Mouse (Mus musculus): ENCODE measurements at regions not wholly inside any gene's neighbourhood (a gene's known extent, or its start where the extent isn't known, plus 50 kb on each side); places are given as distances from the start of the nearest gene placed in this dataset.

GRCm38 (mm10) chr13:73099407-73099806, 160.9 kb upstream of the Irx4 start:
- no peaks in the 10 kb centered on the region for H3K36me3 ChIP-seq (ENCODE audit: control insufficient read depth, insufficient read depth, low read length)
- H3K4me1 ChIP-seq (ENCODE audit: control insufficient read depth, insufficient read depth, low read length), result no peaks in the 10 kb centered on the region
- H3K9me3 ChIP-seq (replicated peaks; ENCODE audit: control insufficient read depth, low read length), result no peaks in the 10 kb centered on the region
- no peak overlapping the region for H3K9ac ChIP-seq (ENCODE audit: low read depth, low read length)
- H3K27me3 ChIP-seq (ENCODE audit: control insufficient read depth, insufficient read depth, low read length), result no peaks in the 10 kb centered on the region
- no peak for ATAC-seq (replicated peaks; ENCODE audit: insufficient number of reproducible peaks, low FRiP score, low TSS enrichment)
- no peak overlapping the region for H3K4me2 ChIP-seq
- H3K27ac ChIP-seq (ENCODE audit: low read depth, low read length), result no peak overlapping the region
- WGBS (ENCODE audit: insufficient replicate concordance), result 78% methylated on average over 1 of the region's 1 CpGs
- H3K4me3 ChIP-seq (ENCODE audit: low read depth, low read length), result no peak overlapping the region

GRCm38 (mm10) chr13:73107250-73107993, 152.9 kb upstream of the Irx4 start:
- WGBS (ENCODE audit: insufficient replicate concordance), result 76% methylated on average over 14 of the region's 14 CpGs
- Histone ChIP-seq H3K4me1 (ENCODE audit: control insufficient read depth, insufficient read depth, low read length) (no peaks in the 10 kb centered on the region), H3K27ac (ENCODE audit: low read depth, low read length) (no peak overlapping the region), H3K36me3 (ENCODE audit: control insufficient read depth, insufficient read depth, low read length) (no peaks in the 10 kb centered on the region), H3K9ac (ENCODE audit: low read depth, low read length) (no peak overlapping the region), H3K4me2 (no peak overlapping the region), H3K9me3 (replicated peaks; ENCODE audit: control insufficient read depth, low read length) (no peaks in the 10 kb centered on the region), H3K27me3 (ENCODE audit: control insufficient read depth, insufficient read depth, low read length) (no peaks in the 10 kb centered on the region), H3K4me3 (ENCODE audit: low read depth, low read length) (no peak overlapping the region)
- no peak for ATAC-seq (replicated peaks; ENCODE audit: insufficient number of reproducible peaks, low FRiP score, low TSS enrichment)

GRCm38 (mm10) chr13:73116822-73117632, 143.3 kb upstream of the Irx4 start:
- Histone ChIP-seq H3K36me3 (ENCODE audit: control insufficient read depth, insufficient read depth, low read length) (no peaks in the 10 kb centered on the region), H3K9ac (ENCODE audit: low read depth, low read length) (no peak overlapping the region), H3K4me1 (ENCODE audit: control insufficient read depth, insufficient read depth, low read length) (no peaks in the 10 kb centered on the region), H3K27me3 (ENCODE audit: control insufficient read depth, insufficient read depth, low read length) (no peaks in the 10 kb centered on the region), H3K4me3 (ENCODE audit: low read depth, low read length) (no peak overlapping the region), H3K27ac (ENCODE audit: low read depth, low read length) (no peak overlapping the region), H3K4me2 (no peak overlapping the region), H3K9me3 (replicated peaks; ENCODE audit: control insufficient read depth, low read length) (no peaks in the 10 kb centered on the region)
- ATAC-seq (replicated peaks; ENCODE audit: insufficient number of reproducible peaks, low FRiP score, low TSS enrichment), result no peak
- WGBS (ENCODE audit: insufficient replicate concordance), result 78% methylated on average over 22 of the region's 22 CpGs

GRCm38 (mm10) chr13:73117633-73118076, 142.6 kb upstream of the Irx4 start:
- H3K36me3 ChIP-seq (ENCODE audit: control insufficient read depth, insufficient read depth, low read length), result no peaks in the 10 kb centered on the region
- no peak overlapping the region for H3K9ac ChIP-seq (ENCODE audit: low read depth, low read length)
- H3K27me3 ChIP-seq (ENCODE audit: control insufficient read depth, insufficient read depth, low read length), result no peaks in the 10 kb centered on the region
- no peak overlapping the region for H3K4me2 ChIP-seq
- 83% methylated on average over 15 of the region's 15 CpGs for WGBS (ENCODE audit: insufficient replicate concordance)
- H3K27ac ChIP-seq (ENCODE audit: low read depth, low read length), result no peak overlapping the region
- H3K9me3 ChIP-seq (replicated peaks; ENCODE audit: control insufficient read depth, low read length), result no peaks in the 10 kb centered on the region
- H3K4me1 ChIP-seq (ENCODE audit: control insufficient read depth, insufficient read depth, low read length), result no peaks in the 10 kb centered on the region
- no peak overlapping the region for H3K4me3 ChIP-seq (ENCODE audit: low read depth, low read length)
- no peak for ATAC-seq (replicated peaks; ENCODE audit: insufficient number of reproducible peaks, low FRiP score, low TSS enrichment)

- Histone ChIP-seq H3K9me3 (replicated peaks; ENCODE audit: control insufficient read depth, low read length) (no peaks in the 10 kb centered on the region), H3K4me3 (ENCODE audit: low read depth, low read length) (no peak overlapping the region), H3K9ac (ENCODE audit: low read depth, low read length) (no peak overlapping the region), H3K36me3 (ENCODE audit: control insufficient read depth, insufficient read depth, low read length) (no peaks in the 10 kb centered on the region), H3K4me1 (ENCODE audit: control insufficient read depth, insufficient read depth, low read length) (no peaks in the 10 kb centered on the region), H3K27ac (ENCODE audit: low read depth, low read length) (no peak overlapping the region), H3K4me2 (no peak overlapping the region), H3K27me3 (ENCODE audit: control insufficient read depth, insufficient read depth, low read length) (no peaks in the 10 kb centered on the region)
- WGBS (ENCODE audit: insufficient replicate concordance), result 80% methylated on average over 1 of the region's 1 CpGs
- peak; percentile 49; the same call in 1 of the 2 replicates for ATAC-seq (replicated peaks; ENCODE audit: insufficient number of reproducible peaks, low FRiP score, low TSS enrichment)
Observed at GRCm38 (mm10) chr13:73122945-73123344, 137.3 kb upstream of the Irx4 start.

GRCm38 (mm10) chr13:73131270-73131669, 129.0 kb upstream of the Irx4 start:
- WGBS (ENCODE audit: insufficient replicate concordance), result 62% methylated on average over 6 of the region's 6 CpGs
- H3K27me3 ChIP-seq (ENCODE audit: control insufficient read depth, insufficient read depth, low read length), result no peaks in the 10 kb centered on the region

GRCm38 (mm10) chr13:73132746-73133145, 127.5 kb upstream of the Irx4 start:
- WGBS (ENCODE audit: insufficient replicate concordance), result 67% methylated on average over 6 of the region's 6 CpGs
- H3K9me3 ChIP-seq (replicated peaks; ENCODE audit: control insufficient read depth, low read length), result no peaks in the 10 kb centered on the region
- H3K36me3 ChIP-seq (ENCODE audit: control insufficient read depth, insufficient read depth, low read length), result no peaks in the 10 kb centered on the region
- H3K4me1 ChIP-seq (ENCODE audit: control insufficient read depth, insufficient read depth, low read length), result no peaks in the 10 kb centered on the region
- H3K27me3 ChIP-seq (ENCODE audit: control insufficient read depth, insufficient read depth, low read length), result no peaks in the 10 kb centered on the region
- no peak overlapping the region for H3K4me3 ChIP-seq (ENCODE audit: low read depth, low read length)
- H3K4me2 ChIP-seq, result no peak overlapping the region
- no peak overlapping the region for H3K27ac ChIP-seq (ENCODE audit: low read depth, low read length)
- no peak overlapping the region for H3K9ac ChIP-seq (ENCODE audit: low read depth, low read length)
- ATAC-seq (replicated peaks; ENCODE audit: insufficient number of reproducible peaks, low FRiP score, low TSS enrichment), result no peak

More at GRCm38 (mm10) chr13:73131270-73131669, 129.0 kb upstream of the Irx4 start:
- no peak for ATAC-seq (replicated peaks; ENCODE audit: insufficient number of reproducible peaks, low FRiP score, low TSS enrichment)
- H3K36me3 ChIP-seq (ENCODE audit: control insufficient read depth, insufficient read depth, low read length), result no peaks in the 10 kb centered on the region
- no peak overlapping the region for H3K4me3 ChIP-seq (ENCODE audit: low read depth, low read length)
- no peaks in the 10 kb centered on the region for H3K4me1 ChIP-seq (ENCODE audit: control insufficient read depth, insufficient read depth, low read length)
- H3K4me2 ChIP-seq, result no peak overlapping the region
- H3K9ac ChIP-seq (ENCODE audit: low read depth, low read length), result no peak overlapping the region
- H3K27ac ChIP-seq (ENCODE audit: low read depth, low read length), result no peak overlapping the region
- no peaks in the 10 kb centered on the region for H3K9me3 ChIP-seq (replicated peaks; ENCODE audit: control insufficient read depth, low read length)

- no peak overlapping the region for H3K27ac ChIP-seq (ENCODE audit: low read depth, low read length)
- H3K4me1 ChIP-seq (ENCODE audit: control insufficient read depth, insufficient read depth, low read length), result no peaks in the 10 kb centered on the region
- no peaks in the 10 kb centered on the region for H3K27me3 ChIP-seq (ENCODE audit: control insufficient read depth, insufficient read depth, low read length)
- ATAC-seq (replicated peaks; ENCODE audit: insufficient number of reproducible peaks, low FRiP score, low TSS enrichment), result no peak
- H3K9ac ChIP-seq (ENCODE audit: low read depth, low read length), result no peak overlapping the region
- no peak overlapping the region for H3K4me2 ChIP-seq
- H3K4me3 ChIP-seq (ENCODE audit: low read depth, low read length), result no peak overlapping the region
- H3K36me3 ChIP-seq (ENCODE audit: control insufficient read depth, insufficient read depth, low read length), result no peaks in the 10 kb centered on the region
- no peaks in the 10 kb centered on the region for H3K9me3 ChIP-seq (replicated peaks; ENCODE audit: control insufficient read depth, low read length)
Observed at GRCm38 (mm10) chr13:73134929-73135328, 125.3 kb upstream of the Irx4 start.
